Mouse (Mus musculus) adrenal gland, adult (tissue): ENCODE measurements at regions not wholly inside any gene's neighbourhood (a gene's known extent, or its start where the extent isn't known, plus 50 kb on each side); places are given as distances from the start of the nearest gene placed in this dataset.

ENCODE experiments used
- DNase-seq, 2 experiments: peaks; one replicate each; pipeline ENCODE4 v3.0.0; 2022 to 2023; ENCODE audit warnings: low spot score in 1 of 2; ENCODE audit not compliant: inconsistent age in 2 of 2

- DNase-seq, result no peak
These were observed 901.6 kb upstream of the Lrrc6 start for GRCm38 (mm10) chr15:67402310-67402709.

GRCm38 (mm10) chr15:67397269-67397668 lies 896.6 kb upstream of the Lrrc6 start:
- DNase-seq, result no peak

DNA sequence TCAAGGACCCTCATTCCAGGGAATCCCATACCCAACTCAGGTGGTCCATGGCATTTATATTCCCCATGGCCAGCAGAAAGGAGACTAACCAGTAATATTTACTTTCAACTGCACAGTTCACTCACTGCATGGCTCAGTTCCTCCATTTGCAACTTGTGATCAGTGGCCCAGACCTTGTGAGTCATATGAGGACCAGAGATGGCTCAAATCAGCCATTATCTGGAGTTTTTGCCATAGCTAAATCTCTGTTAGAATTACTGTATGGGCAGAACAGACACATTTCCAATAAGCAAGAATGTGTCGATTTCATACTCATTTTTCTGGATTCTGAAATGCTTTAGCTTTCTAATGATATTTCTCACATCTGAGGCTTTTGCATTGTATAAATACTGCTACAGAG lies 894.4 kb upstream of the Lrrc6 start:
- DNase-seq, result no peak

DNA sequence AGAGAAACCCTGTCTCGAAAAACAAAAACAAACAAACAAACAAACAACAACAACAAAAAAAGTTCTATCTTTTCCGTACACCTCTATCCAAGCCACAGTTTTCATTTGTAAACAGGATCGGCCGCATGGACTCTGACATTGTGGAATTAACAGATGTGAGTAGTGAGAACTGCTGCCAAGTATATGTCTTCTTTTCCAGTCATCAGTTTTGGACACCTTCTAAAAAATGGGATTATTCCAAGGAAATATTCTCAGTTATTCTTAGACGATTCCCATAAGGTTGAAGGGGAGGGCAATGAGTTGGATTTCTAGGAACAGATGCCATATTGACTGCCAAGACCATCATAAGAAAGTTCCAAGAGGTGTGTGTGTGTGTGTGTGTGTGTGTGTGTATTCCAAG lies 891.2 kb upstream of the Lrrc6 start:
- no peak for DNase-seq

DNA sequence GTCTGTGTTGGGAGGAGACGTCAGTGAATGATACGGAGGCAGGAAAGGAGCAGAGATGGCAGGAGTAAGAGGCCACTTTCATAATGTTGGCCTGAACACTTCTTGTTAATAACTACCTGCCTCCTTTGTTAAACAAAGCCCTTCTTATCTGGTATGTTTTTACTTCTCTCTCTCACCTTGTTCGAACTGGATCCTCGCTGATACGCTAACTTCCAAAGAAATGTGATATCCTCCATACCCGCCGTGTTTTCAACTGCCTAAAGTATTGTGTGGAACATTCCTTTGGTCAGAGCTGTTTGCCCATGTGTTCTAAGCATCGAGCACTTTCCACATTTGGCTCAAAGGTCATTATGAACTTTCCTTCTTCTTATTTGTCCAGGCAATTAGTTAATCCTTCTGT lies 887.8 kb upstream of the Lrrc6 start:
- DNase-seq, result no peak

DNA sequence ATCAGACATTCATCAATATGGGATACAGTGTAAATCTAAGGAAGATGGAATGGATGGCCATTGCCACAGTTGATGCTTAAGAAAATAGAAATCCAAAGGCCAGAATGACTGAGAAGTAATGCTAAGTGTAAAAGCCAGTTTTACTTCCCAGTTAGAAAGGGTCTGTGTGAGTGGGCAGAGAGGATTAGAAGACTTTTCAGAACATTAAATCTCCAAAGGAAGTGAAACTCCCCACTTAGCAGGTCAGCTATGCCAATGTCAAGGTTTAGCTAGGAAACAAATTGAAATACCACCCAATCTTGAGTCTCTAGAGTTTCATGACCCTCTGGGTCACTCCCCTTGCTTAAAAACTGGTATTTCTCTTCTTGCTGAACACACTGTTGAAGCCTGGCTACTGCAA lies 886.2 kb upstream of the Lrrc6 start:
- DNase-seq, result no peak

- no peak for DNase-seq
These were observed 872.9 kb upstream of the Lrrc6 start for GRCm38 (mm10) chr15:67373599-67373998.

GRCm38 (mm10) chr15:67373030-67373429 lies 872.3 kb upstream of the Lrrc6 start:
- DNase-seq, result no peak

DNA sequence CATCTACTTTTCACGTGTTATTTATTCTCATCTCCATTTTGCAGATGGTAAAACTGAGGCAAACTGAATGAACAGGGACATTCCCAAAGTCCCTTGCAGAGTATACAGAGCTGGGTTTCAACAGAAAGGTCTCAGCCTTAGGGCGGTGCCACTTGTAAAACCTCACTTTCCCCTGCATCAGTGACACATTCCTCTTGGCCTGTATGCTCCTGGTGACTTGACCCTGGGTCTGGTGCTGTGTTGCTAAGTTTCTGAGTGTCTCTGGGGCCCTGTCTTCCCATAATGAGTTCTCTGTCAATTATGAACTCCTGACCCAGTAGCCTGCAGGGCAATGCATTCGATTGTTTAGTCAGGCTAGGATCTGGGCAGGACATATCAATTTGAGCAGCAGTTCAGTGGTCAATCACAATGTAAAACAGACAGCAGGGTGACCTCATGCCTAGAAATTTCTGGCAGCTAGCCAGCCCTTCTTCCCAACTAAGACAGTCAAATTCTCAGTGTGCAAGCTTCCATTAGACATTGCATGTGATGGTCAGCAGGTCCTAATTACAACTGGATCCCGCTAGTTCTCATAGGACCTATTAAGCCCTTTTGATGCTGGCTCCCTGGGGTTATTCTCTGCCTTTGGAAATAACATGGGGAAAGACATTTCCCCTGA lies 863.5 kb upstream of the Lrrc6 start:
- DNase-seq, result peak; percentile 14 to 49

DNA sequence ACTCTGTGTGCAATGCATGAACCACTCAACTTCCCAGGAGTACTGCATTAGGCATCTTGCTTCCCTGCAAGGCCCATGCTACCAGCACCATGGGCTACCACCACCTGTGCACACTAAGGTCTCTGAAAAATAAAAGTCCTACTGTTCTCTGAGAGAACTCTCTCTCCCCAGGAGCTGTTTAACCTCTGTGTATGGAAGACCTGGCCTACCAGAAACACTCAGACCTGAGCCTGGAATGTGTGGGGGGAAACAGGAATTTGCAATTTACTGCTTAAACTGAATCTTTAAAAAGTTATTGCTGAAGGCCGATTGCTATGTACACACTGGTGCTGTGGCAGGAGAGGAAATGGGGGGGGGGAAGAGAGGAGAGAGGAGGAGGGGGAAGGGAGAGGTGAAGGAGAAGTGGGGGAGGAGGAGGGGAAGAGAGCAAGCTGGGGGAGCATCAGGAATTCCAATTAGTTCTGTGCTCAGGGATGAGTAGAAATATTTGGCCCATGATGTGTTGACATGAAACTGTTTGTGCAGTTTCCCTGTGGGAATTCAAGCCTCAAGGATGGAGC lies 860.4 kb upstream of the Lrrc6 start:
- DNase-seq, result no peak

DNA sequence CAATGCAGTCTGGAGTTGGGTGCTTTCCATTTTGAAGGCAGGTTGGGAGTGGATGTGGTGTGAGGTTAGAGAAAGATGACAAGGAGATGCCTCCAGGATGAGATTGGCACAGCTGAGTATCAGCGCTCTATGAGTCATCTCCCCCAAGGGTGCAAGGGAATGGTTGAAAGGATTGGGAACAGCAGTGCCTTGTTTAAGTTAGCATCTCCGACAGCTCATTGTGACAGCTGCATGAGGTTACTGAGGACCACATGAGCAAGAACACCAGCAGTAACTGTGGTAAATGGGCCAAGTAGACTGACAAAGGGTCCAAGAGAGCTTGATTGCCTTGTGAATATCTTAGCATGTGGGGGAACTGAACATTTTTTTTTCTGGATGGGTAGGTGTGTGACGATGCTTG lies 857.2 kb upstream of the Lrrc6 start:
- DNase-seq, result no peak

GRCm38 (mm10) chr15:67355334-67355733 lies 854.6 kb upstream of the Lrrc6 start:
- DNase-seq, result no peak

- DNase-seq, result no peak
These were observed 854.0 kb upstream of the Lrrc6 start for GRCm38 (mm10) chr15:67354598-67355159.

GRCm38 (mm10) chr15:67349501-67349900 lies 848.8 kb upstream of the Lrrc6 start:
- no peak for DNase-seq

DNA sequence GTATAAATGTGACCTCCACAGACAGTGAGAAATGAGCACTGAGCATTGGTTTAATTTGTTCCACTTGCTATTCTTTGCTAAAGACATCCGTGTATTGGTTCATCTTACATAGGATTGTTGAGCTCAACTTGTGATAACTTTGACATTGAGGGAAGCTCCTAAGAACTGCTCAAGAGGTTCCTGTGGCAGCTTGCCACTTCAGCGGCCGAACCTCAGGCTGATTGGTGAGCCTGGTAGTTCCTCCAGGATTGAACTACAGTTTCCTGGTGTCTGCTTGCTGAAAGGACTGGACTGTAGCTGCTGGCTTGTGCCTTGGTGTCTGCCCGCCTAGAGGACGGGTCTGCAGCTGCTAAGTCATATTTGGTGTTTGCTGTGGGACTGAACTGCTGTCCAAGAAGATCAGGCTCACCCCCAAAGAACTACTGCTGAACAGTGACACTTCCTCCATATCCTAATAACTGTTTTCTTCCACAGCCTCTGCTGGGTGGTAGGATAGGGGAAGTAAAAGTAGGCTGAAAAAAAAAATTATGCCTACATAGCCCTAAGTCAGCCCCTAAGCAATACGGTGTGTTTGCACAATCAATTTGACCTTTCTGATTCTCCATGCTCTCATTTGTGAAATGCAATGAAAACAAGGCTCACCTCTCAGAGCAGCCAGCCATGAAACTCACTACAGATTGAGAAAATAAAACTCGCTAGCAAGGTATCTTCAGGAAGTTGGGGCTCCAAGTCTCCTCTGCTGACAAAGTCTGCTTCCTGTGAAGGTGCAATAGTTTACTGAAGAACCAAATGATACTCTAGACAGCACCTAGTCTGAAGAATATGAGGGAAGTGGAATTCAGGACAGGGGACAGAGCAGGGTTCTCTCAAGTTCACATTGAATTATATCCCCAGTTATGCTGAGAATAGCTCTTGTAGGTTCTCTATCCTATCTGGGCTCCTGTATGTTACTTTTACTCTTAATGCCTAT lies 844.8 kb upstream of the Lrrc6 start:
- peak in 1 of 2 experiments; percentile 52 for DNase-seq

DNA sequence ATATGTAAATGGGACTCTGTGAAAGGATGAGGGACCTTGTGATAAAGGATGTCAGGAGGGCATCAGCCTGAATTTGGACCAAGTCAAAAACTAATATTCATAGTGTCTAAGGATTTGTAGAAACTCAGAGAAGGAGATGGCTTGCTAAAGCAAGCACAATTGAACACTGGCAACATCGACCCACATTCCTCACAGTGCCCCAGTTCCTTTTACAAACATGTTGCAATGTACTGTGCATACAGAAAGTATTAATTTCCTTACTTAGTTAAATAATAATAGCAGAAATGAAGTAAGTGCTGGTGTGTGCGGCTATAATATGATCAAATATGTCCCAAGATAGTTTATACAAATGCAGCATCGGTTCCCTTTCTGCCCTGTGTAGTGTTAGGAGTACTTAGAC lies 841.3 kb upstream of the Lrrc6 start:
- DNase-seq, result no peak

- no peak for DNase-seq
These were observed 836.3 kb upstream of the Lrrc6 start for GRCm38 (mm10) chr15:67337040-67337395.

- no peak for DNase-seq
These were observed 835.8 kb upstream of the Lrrc6 start for GRCm38 (mm10) chr15:67336294-67337039.

- no peak for DNase-seq
These were observed 831.8 kb upstream of the Lrrc6 start for GRCm38 (mm10) chr15:67332521-67332920.

DNA sequence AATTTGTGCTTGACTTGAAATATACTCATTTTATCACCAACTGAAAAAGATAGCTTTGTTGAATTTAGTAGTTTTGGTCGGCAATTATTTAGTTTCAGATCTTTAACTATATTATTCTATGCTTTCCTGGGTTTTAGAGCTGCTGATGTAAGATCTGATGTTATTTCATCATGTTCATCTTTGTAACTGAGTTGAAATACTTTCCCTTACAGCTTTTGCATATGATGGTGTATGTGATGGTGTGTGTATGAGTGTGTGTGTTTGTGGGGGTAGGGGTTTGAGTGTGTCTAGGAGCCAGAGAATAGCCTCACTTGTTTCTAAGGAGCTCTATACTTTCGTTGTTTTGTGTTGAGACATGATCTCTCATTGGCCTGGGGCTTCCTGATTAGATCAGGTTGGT lies 819.6 kb upstream of the Lrrc6 start:
- DNase-seq, result no peak

DNA sequence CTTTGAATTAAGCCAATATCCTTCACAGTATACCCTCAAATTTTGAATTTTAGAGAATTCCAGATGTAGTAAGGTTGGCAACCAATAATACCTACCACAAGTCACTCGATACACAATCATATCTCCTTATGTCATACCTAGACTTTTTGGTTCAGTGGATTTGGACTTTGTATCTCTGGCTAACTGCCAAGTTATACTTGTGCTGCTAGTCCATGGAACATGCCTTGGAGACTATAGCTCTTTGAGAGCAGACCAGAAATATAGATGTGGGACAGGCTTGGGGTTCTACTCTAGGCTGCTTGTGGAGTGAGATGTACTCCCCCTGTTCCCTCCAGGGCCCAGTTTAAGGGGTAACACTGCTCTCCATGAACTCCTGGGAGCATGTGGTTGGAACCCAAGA lies 814.5 kb upstream of the Lrrc6 start:
- no peak for DNase-seq
